Mouse (Mus musculus): Measurements from ENCODE around the gene Soat1.
"Not testable (repeated sequence)": the region's sequence is repeated elsewhere in the genome, so short reads cannot be mapped to it uniquely, and the experiment has no call there.

The Soat1 gene

GRCm38 (mm10) chr1:156473961-156474503 lies at the start of gene Soat1:
TSS of gene Soat1 (minus strand) at chr1:156474331.
- peak; percentile 93 for DNase-seq (ENCODE audit: extremely low spot score)

GRCm38 (mm10) chr1:156523842-156524241 lies 49.7 kb upstream of the Soat1 start, which contains the start of gene Gm10031:
TSS of gene Gm10031 (plus strand) at chr1:156524012.
- not testable (repeated sequence) for DNase-seq (ENCODE audit: extremely low spot score)

GRCm38 (mm10) chr1:156521796-156522517 lies 47.8 kb upstream of the Soat1 start:
- peak; percentile 7 for DNase-seq (ENCODE audit: extremely low spot score)

GRCm38 (mm10) chr1:156520136-156520780 lies 46.1 kb upstream of the Soat1 start:
- DNase-seq (ENCODE audit: extremely low spot score), result no peak

- no peak for DNase-seq (ENCODE audit: extremely low spot score)
These were observed 33.6 kb upstream of the Soat1 start for GRCm38 (mm10) chr1:156507753-156508152.

- no peak for DNase-seq (ENCODE audit: extremely low spot score)
These were observed 31.8 kb upstream of the Soat1 start for GRCm38 (mm10) chr1:156505901-156506300.

- DNase-seq (ENCODE audit: extremely low spot score), result no peak
These were observed 30.9 kb upstream of the Soat1 start for GRCm38 (mm10) chr1:156504945-156505523.

- no peak for DNase-seq (ENCODE audit: extremely low spot score)
These were observed 22.8 kb upstream of the Soat1 start for GRCm38 (mm10) chr1:156496910-156497309.

- no peak for DNase-seq (ENCODE audit: extremely low spot score)
These were observed 20.9 kb upstream of the Soat1 start for GRCm38 (mm10) chr1:156495025-156495424.

- DNase-seq (ENCODE audit: extremely low spot score), result no peak
These were observed 17.2 kb upstream of the Soat1 start for GRCm38 (mm10) chr1:156491226-156491796.

GRCm38 (mm10) chr1:156488031-156488430 lies 13.9 kb upstream of the Soat1 start:
- no peak for DNase-seq (ENCODE audit: extremely low spot score)

- no peak for DNase-seq (ENCODE audit: extremely low spot score)
These were observed 13.4 kb upstream of the Soat1 start for GRCm38 (mm10) chr1:156487498-156487897.

GRCm38 (mm10) chr1:156481826-156482225 lies 7.7 kb upstream of the Soat1 start:
- no peak for DNase-seq (ENCODE audit: extremely low spot score)

- DNase-seq (ENCODE audit: extremely low spot score), result no peak
These were observed 2.4 kb upstream of the Soat1 start for GRCm38 (mm10) chr1:156476535-156476934.

GRCm38 (mm10) chr1:156476016-156476415 lies 1.9 kb upstream of the Soat1 start:
- no peak for DNase-seq (ENCODE audit: extremely low spot score)

GRCm38 (mm10) chr1:156474854-156475253 lies 723 bp upstream of the Soat1 start:
- no peak for DNase-seq (ENCODE audit: extremely low spot score)

GRCm38 (mm10) chr1:156473003-156473402 lies 1.1 kb downstream of the Soat1 start:
- peak; percentile 68 for DNase-seq (ENCODE audit: extremely low spot score)

GRCm38 (mm10) chr1:156471955-156472354 lies 2.2 kb downstream of the Soat1 start:
- DNase-seq (ENCODE audit: extremely low spot score), result no peak

GRCm38 (mm10) chr1:156471071-156471470 lies 3.1 kb downstream of the Soat1 start:
- DNase-seq (ENCODE audit: extremely low spot score), result no peak

- DNase-seq (ENCODE audit: extremely low spot score), result no peak
These were observed 3.6 kb downstream of the Soat1 start for GRCm38 (mm10) chr1:156470557-156470956.

GRCm38 (mm10) chr1:156468576-156468975 lies 5.6 kb downstream of the Soat1 start:
- no peak for DNase-seq (ENCODE audit: extremely low spot score)

- DNase-seq (ENCODE audit: extremely low spot score), result no peak
These were observed 6.4 kb downstream of the Soat1 start for GRCm38 (mm10) chr1:156467655-156468255.

Measured in embryo, embryonic 9.5 days (tissue).